Mouse (Mus musculus) inflammation-experienced regulatory T-cells, adult 6 months (primary cell): ENCODE measurements around the gene Abr. TPM values are rescaled to one million over a fixed set of nuclear protein-coding genes. Genes with fewer than 3 reads are reported as not detected.

Experiments used
- ATAC-seq: one replicate; pipeline ENCODE4 v1.8.0; 2017
- polyA plus RNA-seq, 3 experiments: library from polyadenylated mRNA; unstranded; fragments of 100-300 nt; shearing (Covaris generic); gene quantifications; one replicate each; pipeline ENCODE4 v1.2.1; 2017

Gene Abr
- polyA plus RNA-seq, 3 experiments from 2014 or later: 14.4 to 17.1 (median 15.4) TPM

DNA sequence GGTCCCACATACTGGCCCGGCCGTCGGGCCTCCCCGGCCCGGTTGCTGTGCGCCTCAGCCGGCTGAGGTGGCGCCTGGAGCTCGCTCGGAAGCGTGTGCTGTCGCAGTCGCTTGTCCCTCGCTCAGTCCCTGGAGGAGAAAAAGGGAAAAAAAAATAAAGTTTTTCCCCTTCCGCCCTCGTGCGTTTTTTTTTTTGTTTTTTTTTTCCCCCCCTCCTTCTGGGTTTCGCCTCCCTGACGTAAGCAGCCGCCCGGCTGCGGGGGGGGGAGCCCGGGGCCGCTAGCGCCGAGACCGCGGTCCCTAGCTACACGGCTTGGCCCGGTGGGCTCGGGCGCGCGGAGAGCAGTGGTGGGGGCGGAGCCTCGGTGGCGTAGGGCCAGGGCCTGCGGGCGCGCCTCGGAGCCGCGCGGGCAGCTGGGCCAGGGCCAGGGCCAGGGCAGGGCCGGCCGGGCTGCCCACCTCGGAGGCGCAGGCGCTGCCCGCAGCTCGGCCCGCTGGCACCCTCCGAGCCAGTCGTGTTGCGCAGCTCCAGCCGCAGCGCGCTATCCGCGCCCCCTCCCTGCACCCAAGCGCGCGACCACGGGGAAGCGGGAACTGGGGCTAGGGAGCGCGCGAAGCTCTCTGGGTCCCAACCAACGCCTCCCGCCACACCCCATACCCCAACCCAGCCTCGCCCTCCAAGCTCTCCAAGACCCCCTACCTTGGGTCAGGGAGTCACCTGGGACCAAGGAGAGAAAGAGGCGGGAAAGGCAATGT, 1.3 kb upstream of the Abr start:
- ATAC-seq: no peak

DNA sequence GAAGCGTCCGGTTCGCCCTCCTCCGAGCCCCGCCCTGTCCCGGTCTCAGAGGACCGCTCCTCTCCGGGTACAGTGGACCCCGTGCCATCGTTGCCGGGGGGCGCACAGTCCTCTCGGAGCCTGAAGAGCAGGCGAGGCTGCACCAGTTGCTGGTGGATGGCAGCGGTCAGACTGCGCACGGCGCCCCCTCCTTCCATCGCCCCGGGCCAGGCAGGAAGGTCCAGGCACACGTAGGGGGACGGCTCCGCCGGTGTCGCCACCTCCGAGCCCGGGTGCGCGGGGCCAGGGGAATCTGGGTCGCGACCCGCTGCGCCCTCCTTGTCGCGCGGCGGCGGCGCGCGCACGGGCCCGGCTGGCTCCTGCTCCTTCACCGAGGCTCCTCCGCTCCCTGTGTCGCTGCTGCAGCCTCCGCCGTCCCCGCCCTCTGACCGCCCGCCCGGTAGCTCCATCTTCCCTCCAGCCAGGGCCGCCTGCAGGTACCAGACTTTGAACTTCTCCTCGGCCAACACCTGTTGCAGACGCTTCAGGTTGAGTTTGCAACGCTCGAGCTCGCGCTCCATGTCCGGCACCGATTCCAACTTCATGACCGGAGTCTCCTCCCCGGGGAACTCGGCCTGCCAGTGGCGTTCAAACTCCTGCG, 572 bp upstream of the Abr start:
- no peak for ATAC-seq

DNA sequence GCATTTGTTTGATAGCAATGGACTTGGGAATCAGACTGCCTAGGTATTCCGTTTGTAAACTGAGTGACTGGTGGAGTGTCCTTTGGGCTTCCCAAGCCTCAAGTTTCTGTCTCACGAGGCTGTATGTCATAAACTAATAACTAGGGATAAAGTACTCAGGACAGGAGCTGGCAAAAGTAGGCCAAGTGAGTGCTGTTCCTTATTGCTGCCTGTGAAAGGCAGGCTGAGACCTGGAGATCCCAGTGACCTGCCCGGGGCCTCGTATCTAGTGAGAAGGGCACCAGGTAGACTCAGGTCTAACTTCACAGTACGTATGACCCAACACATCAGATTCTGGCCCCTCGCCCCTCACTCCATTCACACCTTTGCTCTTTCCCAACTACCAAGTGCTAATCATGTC, 4.0 kb downstream of the Abr start:
- ATAC-seq: no peak

DNA sequence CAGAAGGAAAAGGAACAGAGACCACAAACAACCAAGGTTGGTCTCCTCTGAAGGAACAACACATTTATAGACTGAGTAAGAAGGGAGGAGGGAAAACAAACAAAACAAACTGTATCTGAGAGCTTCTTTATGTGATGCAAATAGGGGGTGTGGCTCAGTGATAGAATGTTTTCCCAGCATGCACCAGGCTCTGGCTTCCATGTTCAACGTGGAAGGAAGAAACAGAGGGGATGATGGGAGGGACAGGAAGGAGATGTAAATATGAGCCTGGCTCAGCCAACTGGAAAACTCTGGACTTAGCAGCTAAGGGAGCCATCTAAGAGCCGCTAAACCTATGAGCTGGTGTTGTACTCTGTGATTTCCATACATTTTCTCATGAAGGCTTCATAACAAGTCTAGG, 7.9 kb downstream of the Abr start:
- ATAC-seq: no peak

DNA sequence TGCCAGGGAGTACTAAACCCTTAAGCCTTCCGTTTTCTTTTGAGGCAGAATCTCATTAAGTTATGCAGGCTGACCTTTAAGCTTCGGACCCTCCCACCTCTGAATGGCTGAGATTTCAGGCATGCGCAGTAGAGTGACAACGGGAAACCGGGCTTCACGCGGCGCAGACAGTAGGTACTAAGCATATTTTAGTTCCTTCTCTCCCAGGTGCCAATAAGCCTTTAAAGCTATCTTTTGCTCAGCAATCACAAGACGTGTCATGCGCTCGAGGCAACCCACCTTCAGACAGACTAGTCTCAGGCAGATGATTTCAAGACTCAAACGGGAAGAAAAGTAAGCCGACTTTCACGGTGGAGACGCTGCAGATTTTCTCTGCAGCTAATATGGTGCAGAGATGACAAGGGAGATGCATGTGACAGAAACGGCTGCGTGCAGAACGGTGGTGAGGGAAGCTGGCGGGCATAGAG, 9.4 kb downstream of the Abr start:
- ATAC-seq: no peak

DNA sequence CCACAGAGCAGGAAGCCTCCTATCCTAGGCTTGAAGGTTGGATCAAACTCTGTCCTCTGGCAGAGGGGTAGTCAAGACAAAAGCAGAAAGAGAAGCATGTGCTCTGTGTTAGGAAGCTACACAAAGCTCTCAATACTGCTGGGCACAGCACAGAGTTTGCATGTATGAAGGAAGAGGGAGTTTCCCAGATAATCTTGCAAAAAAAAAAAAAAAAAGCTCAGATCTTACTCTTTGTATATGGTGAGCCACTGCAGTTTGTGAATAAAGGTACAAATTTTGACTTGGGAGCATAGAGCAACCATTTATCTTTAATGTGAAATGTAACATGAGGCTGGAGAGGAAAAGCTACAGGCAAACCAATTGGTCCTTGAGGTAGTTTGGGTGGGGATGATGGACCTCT, 11.2 kb downstream of the Abr start:
- ATAC-seq: no peak

DNA sequence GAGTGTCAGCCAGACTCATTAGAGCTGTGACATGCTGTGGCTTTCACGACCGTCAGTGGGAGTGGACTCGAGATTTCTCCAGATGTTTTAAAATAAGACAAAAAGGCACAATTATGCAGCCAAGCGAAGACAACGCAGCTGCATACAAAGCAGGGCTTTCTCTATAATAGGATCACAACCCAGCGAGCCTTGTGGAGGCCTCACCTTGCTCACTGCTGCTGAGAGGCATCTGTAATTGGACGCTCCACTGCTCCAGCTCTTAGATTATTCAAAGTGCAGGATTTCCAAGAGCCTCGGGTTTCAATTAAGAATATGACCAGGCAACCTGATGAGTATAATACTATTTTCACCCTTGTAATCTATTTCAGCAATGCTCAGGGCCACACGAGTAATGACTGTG, 15.6 kb downstream of the Abr start:
- ATAC-seq: no peak

DNA sequence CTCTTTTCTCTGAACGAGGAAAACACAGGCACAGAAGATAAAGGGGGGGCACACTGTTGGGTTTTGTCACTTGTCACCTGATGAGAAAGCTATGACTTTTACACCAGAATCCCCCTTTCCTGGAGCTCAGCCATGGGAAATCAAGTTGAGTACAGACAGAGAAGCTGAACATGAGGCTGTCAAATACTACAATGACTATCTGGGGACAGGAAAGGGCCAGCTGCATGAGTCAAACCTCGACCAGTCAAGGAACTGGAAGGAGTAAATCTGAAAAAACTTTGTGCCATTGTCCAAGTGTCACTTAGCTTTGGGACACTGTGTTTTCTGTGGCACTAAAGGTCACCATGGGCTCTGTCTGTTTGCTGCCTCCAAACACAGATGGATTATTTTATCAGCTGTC, 22.9 kb downstream of the Abr start:
- ATAC-seq: no peak

GRCm38 (mm10) chr11:76598757-76599156, 23.4 kb downstream of the Abr start:
- ATAC-seq: no peak

DNA sequence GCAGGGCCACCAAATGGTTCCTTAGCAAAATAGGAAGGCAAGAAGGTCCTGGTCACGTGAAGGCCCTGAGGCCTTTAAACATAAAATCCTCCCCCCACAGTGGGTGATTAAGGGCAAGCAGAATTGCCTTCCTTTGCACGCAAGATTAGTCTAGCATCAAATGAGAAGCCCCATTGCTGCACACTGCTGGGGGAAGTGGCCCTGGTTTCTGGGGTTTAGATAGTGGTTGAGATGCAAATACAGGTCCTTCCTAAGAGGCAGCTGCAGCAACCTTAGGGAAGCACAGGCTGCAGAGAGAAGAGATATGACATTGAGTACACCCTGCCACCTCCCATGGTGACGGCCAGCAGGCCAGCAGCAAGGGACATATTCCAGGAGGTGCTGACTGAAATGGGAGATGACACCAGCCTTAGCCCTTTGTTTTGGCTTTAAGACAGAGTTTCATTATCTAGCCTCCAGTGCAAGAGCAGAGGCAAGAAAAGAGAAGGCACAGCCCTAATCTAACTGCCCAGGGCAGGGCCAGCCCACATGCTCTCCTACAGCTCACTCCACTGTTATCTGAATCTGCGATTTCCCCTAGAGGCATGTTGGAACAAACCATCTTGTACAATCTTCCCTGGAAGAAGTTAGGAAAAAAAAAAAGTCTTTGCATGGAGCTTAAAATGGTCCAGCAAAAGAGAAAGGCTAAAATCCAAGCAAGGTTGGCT, 28.3 kb downstream of the Abr start:
- ATAC-seq: no peak

DNA sequence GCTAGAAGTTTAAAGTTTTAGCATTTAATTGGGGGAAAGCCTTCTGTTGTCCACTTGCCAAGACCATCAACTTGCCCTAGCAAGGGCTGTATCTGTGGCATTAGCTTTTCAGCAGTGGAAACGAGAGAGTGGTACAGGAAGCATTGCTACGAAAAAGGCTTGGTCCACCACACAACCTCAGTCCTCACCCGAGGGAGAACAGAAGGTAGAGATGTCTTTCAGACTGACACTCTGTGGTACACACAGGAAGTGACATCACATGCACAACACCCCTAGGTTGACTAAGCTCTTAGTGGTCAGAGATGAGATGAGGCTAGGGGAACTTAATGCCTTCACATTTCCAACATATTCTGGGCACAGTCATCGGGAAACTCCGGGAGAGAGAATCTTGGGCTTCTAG, 32.4 kb downstream of the Abr start:
- no peak for ATAC-seq

- ATAC-seq: no peak
Measured at GRCm38 (mm10) chr11:76588632-76589485, 33.3 kb downstream of the Abr start.

DNA sequence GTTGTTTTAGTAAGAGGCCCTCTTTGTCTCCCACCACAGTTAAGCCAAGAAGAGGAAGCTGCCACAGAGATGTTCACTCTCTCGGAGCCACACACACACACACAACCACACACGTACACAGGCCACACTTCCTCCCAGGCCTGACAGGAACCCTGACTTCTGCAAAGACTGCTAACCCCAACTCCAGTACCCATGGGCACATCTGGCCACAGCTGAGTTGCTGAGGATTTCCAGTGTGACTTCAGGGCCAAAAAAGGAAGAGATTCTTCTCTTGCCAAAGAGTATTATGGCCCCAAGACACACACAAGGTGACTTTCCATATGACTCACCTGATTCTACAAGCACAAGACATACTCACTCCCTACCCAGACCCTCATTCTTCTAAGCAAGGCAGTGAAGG, 34.1 kb downstream of the Abr start:
- ATAC-seq: no peak

- ATAC-seq: no peak
Measured at GRCm38 (mm10) chr11:76587333-76587732, 34.8 kb downstream of the Abr start.

GRCm38 (mm10) chr11:76586119-76586518, 36.0 kb downstream of the Abr start:
- ATAC-seq: no peak

DNA sequence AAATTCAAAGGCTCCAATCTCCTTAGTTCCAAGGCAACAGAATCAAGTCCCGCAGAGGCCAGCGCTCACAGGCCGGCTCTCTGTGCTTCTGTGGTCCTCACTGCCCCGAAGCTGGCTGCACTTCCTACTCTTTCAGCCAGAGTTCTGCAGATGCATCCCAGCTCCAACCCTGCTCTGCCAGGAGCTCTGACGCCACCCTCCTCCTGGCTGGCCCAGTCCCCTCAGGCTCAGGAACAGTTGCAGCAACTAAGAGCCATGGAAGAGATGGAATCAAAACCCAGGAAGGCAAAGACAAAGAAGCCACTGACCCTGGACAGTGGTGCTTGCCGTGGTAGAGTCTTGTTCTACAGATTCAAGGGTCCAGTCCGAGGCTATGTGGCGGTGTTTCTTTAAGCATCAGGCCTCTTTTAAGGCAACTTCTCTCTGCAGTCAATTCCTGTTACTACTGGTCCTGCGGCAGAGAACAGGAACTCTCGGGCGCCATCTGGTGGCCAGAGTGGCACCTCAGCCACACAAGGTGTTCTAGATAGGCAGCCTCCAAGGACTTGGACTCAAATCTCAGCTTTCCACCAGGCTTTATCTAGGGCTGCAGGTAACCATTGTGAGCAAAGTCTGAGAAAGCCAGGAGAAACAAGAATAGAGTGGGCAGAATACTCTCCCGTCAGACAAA, 44.4 kb downstream of the Abr start:
- no peak for ATAC-seq

GRCm38 (mm10) chr11:76572820-76573385, 49.2 kb downstream of the Abr start:
- ATAC-seq: peak; percentile 78

DNA sequence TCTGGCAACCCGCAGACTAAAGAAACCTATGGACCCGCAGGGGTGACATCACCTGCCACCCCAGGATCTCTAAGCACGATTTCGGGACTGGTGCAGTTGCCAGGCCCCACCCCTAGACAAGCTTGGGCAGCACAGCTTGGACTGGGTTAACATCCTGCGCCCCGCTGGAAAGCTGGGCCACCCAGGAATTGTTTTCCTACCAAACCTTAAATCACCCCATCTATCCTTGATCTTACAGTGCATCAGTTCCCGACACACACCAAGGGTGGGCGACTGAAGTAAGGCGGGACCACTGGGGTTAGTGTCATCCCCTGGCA, 50.5 kb downstream of the Abr start:
- ATAC-seq: no peak

DNA sequence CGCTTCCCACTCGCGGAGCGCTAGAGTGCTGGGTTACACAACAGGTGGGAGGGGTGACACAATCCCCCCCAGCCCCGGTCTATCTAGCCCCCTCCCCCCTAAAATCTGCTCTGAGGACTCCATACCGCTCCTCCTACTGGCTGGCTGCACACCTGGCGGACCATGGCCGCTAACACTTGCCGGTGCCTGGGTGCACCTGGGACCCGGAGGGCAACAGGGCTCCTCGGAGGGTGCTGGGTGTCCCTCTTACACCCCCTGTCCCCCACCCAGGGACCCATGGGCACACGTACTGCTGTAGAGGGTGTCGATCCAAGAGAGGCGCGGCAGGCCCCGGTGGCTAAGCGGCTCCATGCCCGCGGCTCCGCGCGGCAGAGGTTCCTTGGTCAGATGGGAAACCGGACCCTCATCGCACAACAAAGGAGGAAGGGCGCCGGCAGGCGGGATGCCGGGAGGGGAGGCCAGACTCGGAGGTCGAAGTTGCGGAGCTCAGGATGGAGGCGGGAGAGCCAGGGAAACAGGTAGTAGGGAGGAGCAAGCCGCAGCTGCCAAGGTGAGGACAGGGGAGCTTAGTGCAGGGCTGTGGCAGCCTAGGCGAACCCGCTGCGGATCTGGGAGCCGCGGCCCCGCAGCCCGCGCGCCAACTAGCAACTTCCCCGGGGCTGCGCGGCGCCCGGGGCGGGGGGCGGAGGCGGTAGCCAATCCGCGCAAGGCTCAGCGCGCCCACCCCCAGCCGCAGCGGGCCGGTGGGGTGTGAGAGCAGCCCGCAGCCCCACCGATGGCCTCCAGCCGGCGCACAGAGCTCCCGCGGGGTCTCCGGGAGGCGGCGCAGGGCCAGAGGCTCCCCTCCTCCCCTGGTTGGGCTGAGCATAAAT, 51.1 kb downstream of the Abr start:
- ATAC-seq: no peak

DNA sequence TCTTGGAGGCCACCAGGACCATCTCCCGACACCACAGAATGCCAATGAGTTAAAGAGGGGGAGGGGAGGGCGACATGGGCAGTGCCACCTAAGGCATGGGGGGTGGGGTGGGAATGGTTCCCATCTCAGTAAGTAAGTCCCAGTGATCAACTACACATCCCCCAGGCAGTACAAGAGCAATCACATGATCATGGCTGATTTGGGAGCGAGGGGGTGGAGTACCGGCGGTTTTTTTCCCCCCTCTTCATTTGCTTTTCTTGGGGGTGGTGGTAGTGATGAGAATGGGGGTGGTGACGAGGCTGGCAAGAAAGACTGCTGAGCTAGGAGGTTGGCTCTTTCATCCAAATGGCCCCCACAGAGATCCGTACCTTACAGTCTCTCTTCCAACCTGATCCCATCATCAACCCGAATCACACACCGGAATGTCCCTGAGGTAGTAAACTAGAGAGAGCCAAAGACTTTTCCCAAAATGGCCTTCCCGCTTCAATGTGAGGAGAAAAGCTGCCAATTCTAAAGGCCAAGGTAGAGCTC, 51.8 kb downstream of the Abr start:
- ATAC-seq: no peak

DNA sequence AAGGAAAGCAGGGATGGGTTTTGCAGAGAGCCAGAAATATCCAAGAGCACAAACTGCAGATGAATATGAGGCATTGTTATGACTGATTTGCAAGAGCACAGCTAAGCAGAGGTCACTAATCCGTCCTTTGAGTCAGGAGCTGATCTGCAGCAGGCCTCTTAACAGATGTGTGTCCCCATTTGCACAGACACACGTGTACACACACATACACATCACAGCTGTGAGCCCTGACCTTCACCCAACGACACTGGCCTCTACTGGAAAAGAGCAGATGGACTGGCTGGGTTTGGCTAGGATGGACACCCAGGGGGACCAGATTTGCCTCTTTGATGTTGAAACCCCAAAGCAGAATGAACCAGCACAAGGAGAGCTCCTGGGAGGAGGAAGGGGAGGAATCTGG, 52.7 kb downstream of the Abr start:
- no peak for ATAC-seq
